ENCODE assay signal across 8 mouse cellular contexts in the genomic region with DNA sequence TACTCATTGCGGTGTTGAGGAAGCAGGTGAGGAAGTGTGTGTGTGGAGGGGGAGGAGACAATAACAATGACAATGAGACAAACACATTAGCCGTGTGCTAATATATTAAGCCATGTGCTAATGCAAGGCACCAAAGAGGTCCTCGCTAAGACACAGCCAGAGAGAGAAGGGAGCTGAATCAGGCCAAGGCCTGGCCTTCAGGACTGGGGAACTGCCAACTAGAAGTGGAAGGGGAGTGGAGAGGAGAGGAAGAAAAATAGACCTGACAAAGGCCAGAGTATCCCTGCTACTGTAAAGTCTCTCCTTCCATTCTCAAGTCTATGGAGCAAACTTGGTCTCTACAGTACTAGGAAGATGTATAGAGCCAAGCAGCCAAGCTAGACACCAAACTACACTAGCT. TPM values are rescaled to one million over a fixed set of nuclear protein-coding genes. Genes with fewer than 3 reads are reported as not detected.
DNase-seq lines count a peak whose midpoint lies in the region; ATAC-seq and TF ChIP-seq lines count a peak whose summit lies in the region.

No protein-coding gene starts in this region.

- H3K27me3 ChIP-seq in spleen, adult 2 months (ENCODE audit: control insufficient read depth, insufficient read depth, low read length), result no peaks in the 10 kb centered on the region
- H3K27me3 ChIP-seq in forebrain, embryonic 11.5 days (ENCODE audit: control insufficient read depth, insufficient read depth, low read length), result no peaks in the 10 kb centered on the region
- H3K27me3 ChIP-seq in limb, embryonic 15.5 days, result no peaks in the 10 kb centered on the region

- H3K36me3 ChIP-seq in spleen, adult 2 months (ENCODE audit: control insufficient read depth, insufficient read depth, low read length), result peaks cover 3% of the 10 kb centered on the region; the same call in 1 of the 2 replicates
- H3K36me3 ChIP-seq in forebrain, embryonic 11.5 days (ENCODE audit: control insufficient read depth, insufficient read depth, low read length), result peaks cover 2% of the 10 kb centered on the region; the same call in 1 of the 2 replicates
- peaks cover 38% of the 10 kb centered on the region for H3K36me3 ChIP-seq in limb, embryonic 15.5 days

- 71% methylated on average over 3 of the region's 3 CpGs for WGBS in spleen, adult 2 months
- 74% methylated on average over 3 of the region's 3 CpGs for WGBS in forebrain, embryonic 11.5 days
- WGBS in limb, embryonic 15.5 days, result 81% methylated on average over 3 of the region's 3 CpGs

- no peak overlapping the region for H3K27ac ChIP-seq in spleen, adult 2 months (ENCODE audit: insufficient read depth, low read length)
- H3K27ac ChIP-seq in forebrain, embryonic 11.5 days (ENCODE audit: low read depth, low read length), result no peak overlapping the region
- H3K27ac ChIP-seq in limb, embryonic 15.5 days, result no peak overlapping the region

- TF ChIP-seq POLR2A in spleen, adult 2 months (IDR thresholded peaks at IDR 0.05; ENCODE audit: low read depth, low read length), result no peak

- H3K4me3 ChIP-seq in spleen, adult 2 months (ENCODE audit: extremely low read depth, insufficient read depth, insufficient read length), result peak overlapping the region; percentile 83; the same call in 1 of the 2 replicates
- peak overlapping the region; percentile 74 for H3K4me3 ChIP-seq in forebrain, embryonic 11.5 days (ENCODE audit: low read depth, low read length)
- H3K4me3 ChIP-seq in limb, embryonic 15.5 days, result peak overlapping the region; percentile 91

- H3K4me1 ChIP-seq in spleen, adult 2 months (ENCODE audit: control insufficient read depth, insufficient read depth, insufficient read length), result peaks cover 5% of the 10 kb centered on the region; the same call in 1 of the 2 replicates
- no peaks in the 10 kb centered on the region; the same call in 1 of the 2 replicates for H3K4me1 ChIP-seq in forebrain, embryonic 11.5 days (replicated peaks; ENCODE audit: control insufficient read depth, insufficient read depth, low read length)
- peaks cover 15% of the 10 kb centered on the region for H3K4me1 ChIP-seq in limb, embryonic 15.5 days

- no peak for DNase-seq in spleen, adult 2 months (ENCODE audit: low read depth in 1 of 2, low spot score in 2 of 2)
- DNase-seq in spleen, postnatal 14 days (ENCODE audit: low spot score in 2 of 2), result no peak
- DNase-seq in forebrain, embryonic 11.5 days (ENCODE audit: low spot score), result no peak
- peak; percentile 53 for DNase-seq in yolk sac, embryonic 10.5 days (ENCODE audit: low spot score)
- no peak for DNase-seq in spleen, adult 18-20 months
- DNase-seq in kidney, adult 8-10 months, result no peak
- no peak for DNase-seq in left cerebral cortex, adult 8-10 months (ENCODE audit: low spot score in 2 of 2)

- no peak for ATAC-seq in forebrain, embryonic 11.5 days (replicated peaks; ENCODE audit: low FRiP score)
- ATAC-seq in limb, embryonic 15.5 days (ENCODE audit: insufficient number of reproducible peaks, low FRiP score, low TSS enrichment, low read depth), result no peak

- TF ChIP-seq CTCF in spleen, adult 2 months (IDR thresholded peaks at IDR 0.05; ENCODE audit: extremely low read depth, insufficient read depth, insufficient read length, insufficient replicate concordance), result no peak

- peak overlapping the region; percentile 54 for H3K4me2 ChIP-seq in forebrain, embryonic 11.5 days (ENCODE audit: low read depth, low read length, severe bottlenecking)
- peak overlapping the region; percentile 52 for H3K4me2 ChIP-seq in limb, embryonic 15.5 days

- no peaks in the 10 kb centered on the region for H3K9me3 ChIP-seq in forebrain, embryonic 11.5 days (ENCODE audit: control insufficient read depth, low read length)
- H3K9me3 ChIP-seq in limb, embryonic 15.5 days, result no peaks in the 10 kb centered on the region

- H3K9ac ChIP-seq in forebrain, embryonic 11.5 days (ENCODE audit: low read length), result no peak overlapping the region
- H3K9ac ChIP-seq in limb, embryonic 15.5 days, result peak overlapping the region; percentile 87; the same call in 1 of the 2 replicates

RNA-seq across cellular contexts. Expression of a gene that starts 0.9 kb away (rescaled TPM):
- polyA plus RNA-seq in spleen, adult 2 months (2012; rRNA removed), result 18.4 and 18.8 TPM in 2 replicates
- polyA plus RNA-seq in forebrain, embryonic 11.5 days (2014; fragmentation: Nextera tagmentation; extraction: Ambion mirVana), result 47.5 and 49.0 TPM in 2 replicates
- polyA plus RNA-seq in limb, embryonic 15.5 days (2015; fragmentation: Nextera tagmentation; extraction: Ambion mirVana), result 37.8 and 42.5 TPM in 2 replicates
- total RNA-seq in left cerebral cortex, adult 8-10 months (2022), result 100 to 1,000 TPM; 181 to 227 (median 209) TPM

RNA-seq across cellular contexts. Expression of a gene that starts 33.0 kb away (rescaled TPM):
- 16.2 and 16.7 TPM in 2 replicates for polyA plus RNA-seq in spleen, adult 2 months (2012; rRNA removed)
- polyA plus RNA-seq in forebrain, embryonic 11.5 days (2014; fragmentation: Nextera tagmentation; extraction: Ambion mirVana), result 21.6 and 26.6 TPM in 2 replicates
- polyA plus RNA-seq in limb, embryonic 15.5 days (2015; fragmentation: Nextera tagmentation; extraction: Ambion mirVana), result 123 and 129 TPM in 2 replicates
- 10 to 100 TPM; 12.1 to 16.3 (median 14.1) TPM for total RNA-seq in left cerebral cortex, adult 8-10 months (2022)

RNA-seq across cellular contexts. Expression of a gene that starts 34.8 kb away (rescaled TPM):
- polyA plus RNA-seq in spleen, adult 2 months (2012; rRNA removed), result 0.64 and 1.1 TPM in 2 replicates
- polyA plus RNA-seq in forebrain, embryonic 11.5 days (2014; fragmentation: Nextera tagmentation; extraction: Ambion mirVana), result 15.4 and 17.1 TPM in 2 replicates
- polyA plus RNA-seq in limb, embryonic 15.5 days (2015; fragmentation: Nextera tagmentation; extraction: Ambion mirVana), result 8.9 and 9.4 TPM in 2 replicates
- 10 to 100 TPM in 2 of 4 experiments, 1 to 10 TPM in 2; 7.6 to 10.8 (median 9.9) TPM for total RNA-seq in left cerebral cortex, adult 8-10 months (2022)

RNA-seq across cellular contexts. Expression of a gene that starts 35.0 kb away (rescaled TPM):
- 72.2 and 146 TPM in 2 replicates for polyA plus RNA-seq in spleen, adult 2 months (2012; rRNA removed)
- polyA plus RNA-seq in forebrain, embryonic 11.5 days (2014; fragmentation: Nextera tagmentation; extraction: Ambion mirVana), result 53.6 and 54.1 TPM in 2 replicates
- 30.8 and 36.3 TPM in 2 replicates for polyA plus RNA-seq in limb, embryonic 15.5 days (2015; fragmentation: Nextera tagmentation; extraction: Ambion mirVana)
- total RNA-seq in left cerebral cortex, adult 8-10 months (2022), result 10 to 100 TPM; 12.8 to 22.9 (median 16.6) TPM

RNA-seq across cellular contexts. Expression of a gene that starts 37.1 kb away (rescaled TPM):
- 80.5 and 111 TPM in 2 replicates for polyA plus RNA-seq in spleen, adult 2 months (2012; rRNA removed)
- polyA plus RNA-seq in forebrain, embryonic 11.5 days (2014; fragmentation: Nextera tagmentation; extraction: Ambion mirVana), result 16.3 and 16.7 TPM in 2 replicates
- polyA plus RNA-seq in limb, embryonic 15.5 days (2015; fragmentation: Nextera tagmentation; extraction: Ambion mirVana), result 13.6 and 16.4 TPM in 2 replicates
- 10 to 100 TPM; 26.2 to 28.7 (median 27.5) TPM for total RNA-seq in left cerebral cortex, adult 8-10 months (2022)
